Mouse (Mus musculus) liver, embryonic 14.5 days (tissue): ENCODE measurements around the gene Eefsec. TPM values are rescaled to one million over a fixed set of nuclear protein-coding genes. Genes with fewer than 3 reads are reported as not detected.

ENCODE experiments used
- ATAC-seq: fragments of 200-750 bp; cut with Nextera tagmentation; 2 replicates; pipeline ENCODE4 v1.8.0; 2017; ENCODE audit warnings: moderate number of reproducible peaks, mild to moderate bottlenecking, moderate library complexity; ENCODE audit not compliant: insufficient read depth
- DNase-seq, 3 experiments: peaks; one replicate each; pipeline ENCODE4 v3.0.0-alpha.2; 2012 to 2013; ENCODE audit warnings: low read depth in 3 of 3, low spot score in 3 of 3
- H3K27ac ChIP-seq: fragments of 300-500 bp; sonication (generic); 2 replicates; pipeline ENCODE4 v1.5.1; 2014; ENCODE audit warnings: moderate library complexity, mild to moderate bottlenecking, control low read depth, inconsistent platforms
- H3K27me3 ChIP-seq: fragments of 300-500 bp; sonication (generic); 2 replicates; pipeline ENCODE4 v1.6.1; 2014; ENCODE audit warnings: mild to moderate bottlenecking, low read length, moderate library complexity; ENCODE audit not compliant: control insufficient read depth, insufficient read depth
- H3K36me3 ChIP-seq: fragments of 300-500 bp; sonication (generic); replicated peaks from 2 replicates; pipeline ENCODE4 v1.6.1; 2014; ENCODE audit warnings: low read depth; ENCODE audit not compliant: control insufficient read depth, insufficient read depth
- H3K4me1 ChIP-seq, 2 experiments: fragments of 200-500 bp in 1 of 2; fragments of 300-500 bp in 1 of 2; sonication (generic) in 1 of 2; replicated peaks; 2 replicates each; pipeline ENCODE4 v1.6.1; 2012 to 2014; ENCODE audit warnings: antibody characterized with exemption in 1 of 2, inconsistent platforms in 1 of 2, low read length in 1 of 2; ENCODE audit not compliant: control insufficient read depth in 2 of 2, insufficient read depth in 2 of 2
- H3K4me2 ChIP-seq: fragments of 300-500 bp; sonication (generic); 2 replicates; pipeline ENCODE4 v1.6.1; 2014; ENCODE audit warnings: low read depth, mild to moderate bottlenecking, control low read depth, moderate library complexity
- H3K4me3 ChIP-seq, 2 experiments: fragments of 200-500 bp in 1 of 2; fragments of 300-500 bp in 1 of 2; sonication (generic) in 1 of 2; 2 replicates each; pipeline ENCODE4 v1.5.1; 2012 to 2014; ENCODE audit warnings: low read depth in 2 of 2, low read length in 2 of 2, mild to moderate bottlenecking in 2 of 2, control low read depth in 1 of 2, inconsistent platforms in 1 of 2, moderate library complexity in 1 of 2; ENCODE audit not compliant: insufficient read depth in 1 of 2
- H3K9ac ChIP-seq: fragments of 300-500 bp; sonication (generic); replicated peaks from 2 replicates; pipeline ENCODE4 v1.6.1; 2014; ENCODE audit warnings: mild to moderate bottlenecking, control low read depth, moderate library complexity
- H3K9me3 ChIP-seq: fragments of 300-500 bp; sonication (generic); 2 replicates; pipeline ENCODE4 v1.6.1; 2016; ENCODE audit warnings: low read length, mixed read lengths; ENCODE audit not compliant: control insufficient read depth
- CTCF ChIP-seq: IDR thresholded peaks from 2 replicates; pipeline ENCODE4 v1.5.1; 2016; ENCODE audit warnings: antibody characterized with exemption, low read depth, control low read depth
- EP300 ChIP-seq: IDR thresholded peaks from 2 replicates; pipeline ENCODE4 v1.6.1; 2016; ENCODE audit warnings: antibody characterized with exemption, low read depth
- WGBS: fragments of 180-500 bp; shearing (Covaris S2); extraction: QIAGEN DNeasy Blood & Tissue Kit; methylation state at CpG from one replicate; pipeline ENCODE4 v1.1.7; 2014; ENCODE audit not compliant: insufficient replicate concordance; 5-methylcytosine and 5-hydroxymethylcytosine counted together
- polyA plus RNA-seq, 2 experiments: library from polyadenylated mRNA; depleted of rRNA in 1 of 2; stranded (reverse) in 1 of 2; unstranded in 1 of 2; fragments of >200 nt; fragmentation: Nextera tagmentation in 1 of 2; extraction: Ambion mirVana in 1 of 2; gene quantifications; 2 replicates each; pipeline versions ENCODE4 v1.2.1 to v1.2.3; 2012 to 2014

The Eefsec gene
- polyA plus RNA-seq, 2 experiments: 9.7 to 14.3 TPM

- DNase-seq: no peak
- Histone ChIP-seq H3K9me3 (no peaks in the 10 kb centered on the region), H3K9ac (no peak overlapping the region), H3K27ac (no peak overlapping the region), H3K36me3 (no peaks in the 10 kb centered on the region), H3K4me1 (no peaks in the 10 kb centered on the region), H3K27me3 (peaks cover 7% of the 10 kb centered on the region; the same call in 1 of the 2 replicates), H3K4me2 (no peak overlapping the region), H3K4me3 (no peak overlapping the region)
- no peak for ATAC-seq
- TF ChIP-seq CTCF: no peak
- 46% methylated on average over 12 of the region's 12 CpGs for WGBS
Observed at GRCm38 (mm10) chr6:88229221-88229620, 217.1 kb downstream of the Eefsec start.

GRCm38 (mm10) chr6:88227537-88227936 lies 218.8 kb downstream of the Eefsec start:
- H3K36me3 ChIP-seq: no peaks in the 10 kb centered on the region
- H3K9me3 ChIP-seq: no peaks in the 10 kb centered on the region
- H3K27ac ChIP-seq: no peak overlapping the region
- TF ChIP-seq EP300 (no peak), CTCF (no peak)
- DNase-seq (no peak), ATAC-seq (no peak)
- no peak overlapping the region for H3K9ac ChIP-seq
- 47% methylated on average over 7 of the region's 7 CpGs for WGBS
- no peaks in the 10 kb centered on the region for H3K27me3 ChIP-seq
- H3K4me1 ChIP-seq: no peaks in the 10 kb centered on the region
- H3K4me3 ChIP-seq: no peak overlapping the region
- H3K4me2 ChIP-seq: no peak overlapping the region

- no peak for ATAC-seq
- Histone ChIP-seq H3K9ac (no peak overlapping the region), H3K4me2 (no peak overlapping the region), H3K27me3 (no peaks in the 10 kb centered on the region), H3K4me1 (no peaks in the 10 kb centered on the region), H3K36me3 (no peaks in the 10 kb centered on the region), H3K27ac (no peak overlapping the region), H3K4me3 (no peak overlapping the region), H3K9me3 (no peaks in the 10 kb centered on the region)
- TF ChIP-seq CTCF: no peak
- 19% methylated on average over 5 of the region's 5 CpGs for WGBS
- DNase-seq: no peak
Observed at GRCm38 (mm10) chr6:88226570-88226994, 219.8 kb downstream of the Eefsec start.

- Histone ChIP-seq H3K9ac (no peak within 1 kb of the TSS), H3K4me1 (no peaks in the 10 kb centered on the region), H3K27me3 (no peaks in the 10 kb centered on the region), H3K27ac (no peak within 1 kb of the TSS), H3K36me3 (no peaks in the 10 kb centered on the region), H3K4me3 (no peak within 1 kb of the TSS), H3K4me2 (no peak within 1 kb of the TSS), H3K9me3 (peaks cover 3% of the 10 kb centered on the region)
- ATAC-seq (no peak), DNase-seq (no peak)
- whole genome bisulfite sequencing: 61% methylated on average over 10 of the region's 10 CpGs
- no peak for TF ChIP-seq EP300
Observed at GRCm38 (mm10) chr6:88221968-88222367, 224.4 kb downstream of the Eefsec start, which contains the start of gene Dnajb8. Gene Dnajb8 (plus strand): TSS chr6:88222268.

GRCm38 (mm10) chr6:88219094-88219493 lies 227.2 kb downstream of the Eefsec start:
- no peak overlapping the region for H3K4me3 ChIP-seq
- H3K9me3 ChIP-seq: peaks cover 3% of the 10 kb centered on the region
- H3K4me1 ChIP-seq: no peaks in the 10 kb centered on the region
- H3K9ac ChIP-seq: no peak overlapping the region
- ATAC-seq (no peak), DNase-seq (no peak)
- no peak for TF ChIP-seq CTCF
- TF ChIP-seq EP300: no peak
- 22% methylated on average over 4 of the region's 4 CpGs for WGBS
- no peak overlapping the region for H3K27ac ChIP-seq
- H3K4me2 ChIP-seq: no peak overlapping the region
- no peaks in the 10 kb centered on the region for H3K36me3 ChIP-seq
- no peaks in the 10 kb centered on the region for H3K27me3 ChIP-seq

- H3K36me3 ChIP-seq: no peaks in the 10 kb centered on the region
- TF ChIP-seq EP300 (no peak), CTCF (no peak)
- H3K4me3 ChIP-seq: no peak overlapping the region
- H3K4me1 ChIP-seq: no peaks in the 10 kb centered on the region
- H3K9me3 ChIP-seq: peaks cover 3% of the 10 kb centered on the region
- no peak for ATAC-seq
- WGBS: 65% methylated on average over 4 of the region's 4 CpGs
- H3K9ac ChIP-seq: no peak overlapping the region
- no peak for DNase-seq
- H3K4me2 ChIP-seq: no peak overlapping the region
- H3K27ac ChIP-seq: no peak overlapping the region
- H3K27me3 ChIP-seq: no peaks in the 10 kb centered on the region
Observed at GRCm38 (mm10) chr6:88216199-88216598, 230.1 kb downstream of the Eefsec start.
